12 mouse cellular contexts compared by ENCODE assay signal in the genomic region with DNA sequence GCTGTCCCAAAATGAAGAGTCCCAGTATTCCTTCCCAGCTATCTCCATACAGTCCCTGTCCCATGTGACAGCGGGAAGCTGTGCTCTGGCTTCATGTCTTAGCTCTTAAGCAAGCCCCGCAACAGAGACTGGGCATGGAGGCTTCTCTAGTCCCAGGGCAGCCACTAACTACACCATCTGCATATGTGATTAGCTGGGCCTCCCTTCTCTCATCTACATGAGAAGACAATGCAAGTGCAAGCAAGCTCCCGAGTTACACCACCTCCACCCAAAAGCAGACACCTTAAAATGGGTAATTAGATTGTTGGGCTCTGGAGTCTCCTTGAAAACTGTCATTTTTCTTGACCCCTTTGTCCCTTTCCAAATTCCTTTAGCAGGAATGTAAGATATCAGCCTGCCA. TPM values are rescaled to one million over a fixed set of nuclear protein-coding genes. Genes with fewer than 3 reads are reported as not detected.
DNase-seq lines count a peak whose midpoint lies in the region; ATAC-seq lines count a peak whose summit lies in the region.
"Had no signal": no experiment of that assay in that cellular context is flagged by ENCODE, and none has a peak within 500 bp of the region (broad histone marks: within the 10 kb centered on the region; RNA-seq: fewer than 3 reads in every experiment).

No protein-coding gene starts in this region.

- no peak overlapping the region for H3K4me2 ChIP-seq in hindbrain, embryonic 11.5 days (replicated peaks; ENCODE audit: low read depth, low read length)
- H3K4me2 ChIP-seq in liver, embryonic 12.5 days: peak overlapping the region; percentile 86
- H3K4me2 ChIP-seq in neural tube, embryonic 12.5 days (replicated peaks): peak overlapping the region; percentile 78

- H3K27ac ChIP-seq in hindbrain, embryonic 10.5 days: 0 out of 2 replicates have a peak overlapping the region, but pooled peaks have one; percentile 23
- H3K27ac ChIP-seq in hindbrain, embryonic 11.5 days (ENCODE audit: low read depth, low read length): no peak overlapping the region
- 0 out of 2 replicates have a peak overlapping the region, but pooled peaks have one; percentile 87 for H3K27ac ChIP-seq in liver, embryonic 12.5 days
- no peak overlapping the region for H3K27ac ChIP-seq in neural tube, embryonic 12.5 days
- H3K27ac ChIP-seq: embryonic facial prominence, embryonic 15.5 days had no signal

- WGBS in hindbrain, embryonic 10.5 days: 72% methylated on average over 3 of the region's 3 CpGs
- WGBS in hindbrain, embryonic 11.5 days: 51% methylated on average over 3 of the region's 3 CpGs
- WGBS in liver, embryonic 12.5 days (ENCODE audit: insufficient replicate concordance): 56% methylated on average over 3 of the region's 3 CpGs
- 38% methylated on average over 3 of the region's 3 CpGs for WGBS in neural tube, embryonic 12.5 days

- H3K4me1 ChIP-seq in hindbrain, embryonic 10.5 days (replicated peaks): peaks cover 50% of the 10 kb centered on the region
- peaks cover 5% of the 10 kb centered on the region for H3K4me1 ChIP-seq in hindbrain, embryonic 11.5 days (replicated peaks; ENCODE audit: control insufficient read depth, insufficient read depth, low read length)
- H3K4me1 ChIP-seq in liver, embryonic 12.5 days: peaks cover 67% of the 10 kb centered on the region
- H3K4me1 ChIP-seq in neural tube, embryonic 12.5 days: peaks cover 14% of the 10 kb centered on the region

- H3K9me3 ChIP-seq in hindbrain, embryonic 10.5 days: no peaks in the 10 kb centered on the region
- H3K9me3 ChIP-seq in hindbrain, embryonic 11.5 days (ENCODE audit: control insufficient read depth, low read length): no peaks in the 10 kb centered on the region
- H3K9me3 ChIP-seq in liver, embryonic 12.5 days (replicated peaks): no peaks in the 10 kb centered on the region
- no peaks in the 10 kb centered on the region for H3K9me3 ChIP-seq in neural tube, embryonic 12.5 days
- H3K9me3 ChIP-seq: embryonic facial prominence, embryonic 15.5 days had no signal

- DNase-seq in hindbrain, embryonic 10.5 days (ENCODE audit: low spot score): no peak
- DNase-seq in hindbrain, embryonic 11.5 days (ENCODE audit: low spot score): no peak
- DNase-seq in ZHBTc4 (ENCODE audit: low read depth, low spot score): peak; percentile 57
- no peak for DNase-seq in gastrocnemius, adult 8-10 months (ENCODE audit: low spot score in 2 of 2)
- DNase-seq: adrenal gland, adult 8-10 months; cerebellum, adult 18-20 months; kidney, adult 9 months; thymus, adult 18-20 months had no signal

- H3K36me3 ChIP-seq in hindbrain, embryonic 10.5 days: peaks cover 23% of the 10 kb centered on the region
- H3K36me3 ChIP-seq in hindbrain, embryonic 11.5 days (ENCODE audit: control insufficient read depth, insufficient read depth, low read length): no peaks in the 10 kb centered on the region
- peaks cover 17% of the 10 kb centered on the region for H3K36me3 ChIP-seq in liver, embryonic 12.5 days
- H3K36me3 ChIP-seq in neural tube, embryonic 12.5 days: 0 out of 2 replicates have a peak, but pooled peaks cover 3% of the 10 kb centered on the region
- H3K36me3 ChIP-seq: embryonic facial prominence, embryonic 15.5 days had no signal

- ATAC-seq in hindbrain, embryonic 11.5 days (ENCODE audit: low FRiP score): no peak
- ATAC-seq in liver, embryonic 12.5 days: no peak
- ATAC-seq in neural tube, embryonic 12.5 days (ENCODE audit: low FRiP score, low read depth): no peak
- no peak for ATAC-seq in monocyte, adult 5-6 weeks (replicated peaks; ENCODE audit: insufficient number of reproducible peaks, low FRiP score, low TSS enrichment, poor library complexity, severe bottlenecking)

- no peaks in the 10 kb centered on the region; the same call in 1 of the 2 replicates for H3K27me3 ChIP-seq in hindbrain, embryonic 10.5 days (ENCODE audit: insufficient read depth, poor library complexity, severe bottlenecking)
- no peaks in the 10 kb centered on the region for H3K27me3 ChIP-seq in hindbrain, embryonic 11.5 days (ENCODE audit: control insufficient read depth, insufficient read depth, low read length)
- H3K27me3 ChIP-seq in liver, embryonic 12.5 days (replicated peaks): peaks cover 7% of the 10 kb centered on the region; the same call in 1 of the 2 replicates
- H3K27me3 ChIP-seq in neural tube, embryonic 12.5 days (replicated peaks): no peaks in the 10 kb centered on the region
- H3K27me3 ChIP-seq: embryonic facial prominence, embryonic 15.5 days had no signal

- H3K9ac ChIP-seq in hindbrain, embryonic 11.5 days (ENCODE audit: low read depth, low read length): no peak overlapping the region
- H3K9ac ChIP-seq in liver, embryonic 12.5 days: peak overlapping the region; percentile 83
- no peak overlapping the region for H3K9ac ChIP-seq in neural tube, embryonic 12.5 days
- H3K9ac ChIP-seq: embryonic facial prominence, embryonic 15.5 days had no signal

- peak overlapping the region; percentile 82 for H3K4me3 ChIP-seq in hindbrain, embryonic 10.5 days
- H3K4me3 ChIP-seq in hindbrain, embryonic 11.5 days (ENCODE audit: low read depth, low read length): no peak overlapping the region
- H3K4me3 ChIP-seq in liver, embryonic 12.5 days: no peak overlapping the region
- H3K4me3 ChIP-seq in neural tube, embryonic 12.5 days: no peak overlapping the region

RNA-seq across cellular contexts. Expression of a gene that starts 3.0 kb away (rescaled TPM):
- polyA plus RNA-seq in hindbrain, embryonic 10.5 days (2016; fragmentation: Nextera tagmentation; extraction: Ambion mirVana): 113 and 125 TPM in 2 replicates
- 106 and 116 TPM in 2 replicates for polyA plus RNA-seq in hindbrain, embryonic 11.5 days (2014; fragmentation: Nextera tagmentation; extraction: Ambion mirVana)
- 102 and 103 TPM in 2 replicates for polyA plus RNA-seq in liver, embryonic 12.5 days (2016; fragmentation: Nextera tagmentation; extraction: Ambion mirVana)
- 93.7 and 98.4 TPM in 2 replicates for polyA plus RNA-seq in neural tube, embryonic 12.5 days (2016; fragmentation: Nextera tagmentation; extraction: Ambion mirVana)
- 12.9 to 32.1 TPM (median 23.7 TPM) in 3 replicates for total RNA-seq in monocyte, adult 5-6 weeks (2017)
- 10 to 100 TPM; 14.2 to 17.6 (median 16.4) TPM for total RNA-seq in gastrocnemius, adult 8-10 months (2022)

RNA-seq across cellular contexts. Expression of a gene that starts 26.1 kb away (rescaled TPM):
- 76.3 and 78.3 TPM in 2 replicates for polyA plus RNA-seq in hindbrain, embryonic 10.5 days (2016; fragmentation: Nextera tagmentation; extraction: Ambion mirVana)
- polyA plus RNA-seq in hindbrain, embryonic 11.5 days (2014; fragmentation: Nextera tagmentation; extraction: Ambion mirVana): 93.3 and 95.7 TPM in 2 replicates
- 70.7 and 74.2 TPM in 2 replicates for polyA plus RNA-seq in liver, embryonic 12.5 days (2016; fragmentation: Nextera tagmentation; extraction: Ambion mirVana)
- polyA plus RNA-seq in neural tube, embryonic 12.5 days (2016; fragmentation: Nextera tagmentation; extraction: Ambion mirVana): 70.5 and 83.8 TPM in 2 replicates
- 134 to 200 TPM (median 168 TPM) in 3 replicates for total RNA-seq in monocyte, adult 5-6 weeks (2017)
- 10 to 100 TPM; 36.6 to 41.4 (median 38.9) TPM for total RNA-seq in gastrocnemius, adult 8-10 months (2022)

Comparison
In these comparisons a context has a peak if more than half of its experiments do, and no peak if none do; other contexts are left out.
1. H3K27ac ChIP-seq: peak in hindbrain, embryonic 10.5 days (single experiment) and liver, embryonic 12.5 days (single experiment); none in hindbrain, embryonic 11.5 days (single experiment) and neural tube, embryonic 12.5 days (single experiment).